ENCODE assay signal across 17 mouse cellular contexts in the genomic region with DNA sequence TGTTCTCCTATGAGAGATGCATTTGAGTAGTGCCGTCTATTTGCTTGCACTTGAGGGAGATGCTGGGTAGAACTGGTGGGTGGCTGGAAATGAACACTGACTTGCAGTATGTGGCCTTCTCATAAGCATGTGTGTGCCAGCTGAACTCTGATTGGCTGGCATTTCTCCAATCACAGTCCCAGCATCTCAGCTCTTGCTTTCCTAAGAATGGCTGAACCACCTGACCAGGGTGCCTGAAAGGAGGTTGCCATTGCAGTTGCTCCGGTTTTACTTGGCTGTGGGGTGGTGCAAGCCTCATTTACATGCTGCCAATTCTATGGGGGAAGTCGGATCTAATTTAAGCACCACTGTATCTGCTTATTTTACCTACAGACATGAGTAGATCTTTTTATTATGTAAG.
A peak's percentile ranks its signal among the peaks of the same experiment; 100 is the strongest.
DNase-seq lines count a peak whose midpoint lies in the region; ATAC-seq and TF ChIP-seq lines count a peak whose summit lies in the region.
"Had no signal": no experiment of that assay in that cellular context is flagged by ENCODE, and none has a peak within 500 bp of the region (broad histone marks: within the 10 kb centered on the region; RNA-seq: fewer than 3 reads in every experiment).

No protein-coding gene starts in this region.

- 57% methylated on average over 3 of the region's 3 CpGs for WGBS in forebrain, embryonic 13.5 days
- WGBS in forebrain, embryonic 11.5 days = 77% methylated on average over 3 of the region's 3 CpGs
- WGBS in intestine, postnatal 0 days = 68% methylated on average over 3 of the region's 3 CpGs

- intact Hi-C loops in heart, postnatal 14 days (cut with DNase I) = no loop called here

- no peak for TF ChIP-seq CTCF in intestine, postnatal 0 days (IDR thresholded peaks at IDR 0.05; ENCODE audit: low read depth)

- no peaks in the 10 kb centered on the region for H3K9me3 ChIP-seq in forebrain, embryonic 13.5 days (replicated peaks)
- H3K9me3 ChIP-seq in forebrain, embryonic 11.5 days (ENCODE audit: control insufficient read depth, low read length) = no peaks in the 10 kb centered on the region
- H3K9me3 ChIP-seq in intestine, postnatal 0 days (ENCODE audit: control insufficient read depth) = no peaks in the 10 kb centered on the region
- H3K9me3 ChIP-seq: heart, embryonic 12.5 days; limb, embryonic 15.5 days; neural tube, embryonic 12.5 days had no signal

- ATAC-seq in forebrain, embryonic 13.5 days = peak; percentile 61
- ATAC-seq in forebrain, embryonic 11.5 days (replicated peaks; ENCODE audit: low FRiP score) = no peak
- no peak for ATAC-seq in intestine, postnatal 0 days
- ATAC-seq: midbrain, embryonic 16.5 days; Patski had no signal

- no peak overlapping the region for H3K9ac ChIP-seq in forebrain, embryonic 13.5 days
- no peak overlapping the region for H3K9ac ChIP-seq in forebrain, embryonic 11.5 days (ENCODE audit: low read length)
- no peak overlapping the region for H3K9ac ChIP-seq in intestine, postnatal 0 days (ENCODE audit: low read depth, low read length)
- H3K9ac ChIP-seq: heart, embryonic 12.5 days; limb, embryonic 15.5 days; lung, embryonic 14.5 days; neural tube, embryonic 12.5 days had no signal

- 0 out of 2 replicates have a peak, but pooled peaks cover 4% of the 10 kb centered on the region for H3K4me1 ChIP-seq in forebrain, embryonic 13.5 days
- no peaks in the 10 kb centered on the region for H3K4me1 ChIP-seq in forebrain, embryonic 11.5 days (replicated peaks; ENCODE audit: control insufficient read depth, insufficient read depth, low read length)
- no peaks in the 10 kb centered on the region for H3K4me1 ChIP-seq in intestine, postnatal 0 days (replicated peaks; ENCODE audit: control insufficient read depth, insufficient read depth, low read length)
- H3K4me1 ChIP-seq: heart, embryonic 12.5 days; limb, embryonic 15.5 days; neural tube, embryonic 12.5 days had no signal

- H3K4me2 ChIP-seq in forebrain, embryonic 13.5 days = no peak overlapping the region
- H3K4me2 ChIP-seq in forebrain, embryonic 11.5 days (ENCODE audit: low read depth, low read length, severe bottlenecking) = no peak overlapping the region
- H3K4me2 ChIP-seq in intestine, postnatal 0 days (replicated peaks; ENCODE audit: low read depth) = no peak overlapping the region
- H3K4me2 ChIP-seq: heart, embryonic 12.5 days; limb, embryonic 15.5 days; lung, embryonic 14.5 days; neural tube, embryonic 12.5 days had no signal

- no peaks in the 10 kb centered on the region for H3K36me3 ChIP-seq in forebrain, embryonic 13.5 days (ENCODE audit: poor library complexity, severe bottlenecking)
- H3K36me3 ChIP-seq in forebrain, embryonic 11.5 days (ENCODE audit: control insufficient read depth, insufficient read depth, low read length) = no peaks in the 10 kb centered on the region
- no peaks in the 10 kb centered on the region for H3K36me3 ChIP-seq in intestine, postnatal 0 days (ENCODE audit: control insufficient read depth, insufficient read depth)
- H3K36me3 ChIP-seq: heart, embryonic 12.5 days; limb, embryonic 15.5 days; neural tube, embryonic 12.5 days had no signal

- no peak for DNase-seq in forebrain, embryonic 11.5 days (ENCODE audit: low spot score)
- peak; percentile 29 to 36 for DNase-seq in cerebellum, adult 18-20 months
- peak; percentile 26 to 62 for DNase-seq in frontal cortex, adult 2 months (ENCODE audit: extremely low spot score in 1 of 2, low spot score in 1 of 2)
- peak; percentile 26 to 28 for DNase-seq in right cerebral cortex, postnatal 10 days (ENCODE audit: low spot score in 2 of 2)
- no peak for DNase-seq in testis, postnatal 14 days (ENCODE audit: low spot score)
- no peak for DNase-seq in heart, postnatal 14 days
- DNase-seq: gastrocnemius, postnatal 10 days; kidney, postnatal 10 days; lung, embryonic 14.5 days; thymus, adult 2 months had no signal

- no peak overlapping the region for H3K27ac ChIP-seq in forebrain, embryonic 13.5 days
- H3K27ac ChIP-seq in forebrain, embryonic 11.5 days (ENCODE audit: low read depth, low read length) = no peak overlapping the region
- H3K27ac ChIP-seq in intestine, postnatal 0 days (ENCODE audit: low read depth, low read length) = no peak overlapping the region
- H3K27ac ChIP-seq: limb, embryonic 15.5 days; neural tube, embryonic 12.5 days had no signal

- no peak overlapping the region for H3K4me3 ChIP-seq in forebrain, embryonic 13.5 days
- H3K4me3 ChIP-seq in forebrain, embryonic 11.5 days (ENCODE audit: low read depth, low read length) = no peak overlapping the region
- no peak overlapping the region for H3K4me3 ChIP-seq in intestine, postnatal 0 days (ENCODE audit: low read depth, low read length)
- H3K4me3 ChIP-seq: heart, embryonic 12.5 days; limb, embryonic 15.5 days; neural tube, embryonic 12.5 days had no signal

- no peaks in the 10 kb centered on the region for H3K27me3 ChIP-seq in forebrain, embryonic 13.5 days
- no peaks in the 10 kb centered on the region for H3K27me3 ChIP-seq in forebrain, embryonic 11.5 days (ENCODE audit: control insufficient read depth, insufficient read depth, low read length)
- H3K27me3 ChIP-seq in intestine, postnatal 0 days (replicated peaks; ENCODE audit: control insufficient read depth, insufficient read depth, low read length) = no peaks in the 10 kb centered on the region
- H3K27me3 ChIP-seq: limb, embryonic 15.5 days; neural tube, embryonic 12.5 days; Patski had no signal

Comparison
In these comparisons a context has a peak if more than half of its experiments do, and no peak if none do; other contexts are left out.
1. DNase-seq: peak in cerebellum, adult 18-20 months (2 of 2), frontal cortex, adult 2 months (2 of 2) and right cerebral cortex, postnatal 10 days (2 of 2); none in forebrain, embryonic 11.5 days (single experiment), testis, postnatal 14 days (single experiment) and heart, postnatal 14 days (0 of 2).